Mouse (Mus musculus) thymus, adult 2 months (tissue): Measurements from ENCODE around the gene BC004004.

Experiments
- CTCF ChIP-seq: fragments of 200-500 bp; IDR thresholded peaks from 2 replicates; pipeline ENCODE4 v1.5.1; 2012; ENCODE audit warnings: mild to moderate bottlenecking, control low read depth, low read length, moderate library complexity, borderline replicate concordance; ENCODE audit not compliant: control insufficient read depth, poor library complexity, insufficient read depth; ENCODE audit errors: extremely low read depth
- POLR2A ChIP-seq: fragments of 200-500 bp; IDR thresholded peaks from 2 replicates; pipeline ENCODE4 v1.6.1; 2012; ENCODE audit warnings: mild to moderate bottlenecking, low read length, control low read depth, moderate library complexity; ENCODE audit not compliant: control insufficient read depth, poor library complexity, insufficient read depth; ENCODE audit errors: extremely low read depth

- no peak for TF ChIP-seq CTCF
- TF ChIP-seq POLR2A = no peak
Measured at GRCm38 (mm10) chr17:29295835-29296234, 27.2 kb downstream of the BC004004 start.
